ENCODE assay signal across 11 mouse cellular contexts in the genomic region with DNA sequence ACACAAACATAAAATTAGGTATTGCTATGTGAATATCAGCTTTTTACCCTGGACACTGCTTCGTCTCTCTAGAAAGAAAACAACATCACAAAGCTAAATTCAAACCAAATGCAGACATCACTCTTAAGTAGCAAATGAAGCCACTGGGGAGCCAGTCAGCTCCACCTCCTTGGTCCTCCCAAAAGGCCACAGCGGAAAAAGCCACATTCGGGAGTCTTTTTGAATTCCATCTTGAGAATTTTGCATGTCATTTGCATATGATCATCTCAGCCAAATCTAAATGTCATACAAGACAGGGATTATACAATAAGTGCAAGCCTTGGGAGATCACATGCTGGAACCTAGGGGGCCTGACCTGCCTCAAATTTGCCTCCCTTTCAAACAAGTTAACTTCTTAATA.
DNase-seq lines count a peak whose midpoint lies in the region; ATAC-seq lines count a peak whose summit lies in the region.
"Had no signal": no experiment of that assay in that cellular context is flagged by ENCODE, and none has a peak within 500 bp of the region (broad histone marks: within the 10 kb centered on the region; RNA-seq: fewer than 3 reads in every experiment).

No protein-coding gene starts in this region.

- no peaks in the 10 kb centered on the region for H3K4me1 ChIP-seq in hindbrain, embryonic 11.5 days (replicated peaks; ENCODE audit: control insufficient read depth, insufficient read depth, low read length)
- peaks cover 26% of the 10 kb centered on the region for H3K4me1 ChIP-seq in hindbrain, embryonic 10.5 days (replicated peaks)
- peaks cover 45% of the 10 kb centered on the region for H3K4me1 ChIP-seq in neural tube, embryonic 13.5 days (replicated peaks)

- H3K36me3 ChIP-seq in hindbrain, embryonic 11.5 days (ENCODE audit: control insufficient read depth, insufficient read depth, low read length) = no peaks in the 10 kb centered on the region
- H3K36me3 ChIP-seq in hindbrain, embryonic 10.5 days = no peaks in the 10 kb centered on the region
- no peaks in the 10 kb centered on the region for H3K36me3 ChIP-seq in neural tube, embryonic 13.5 days

- no peak overlapping the region for H3K27ac ChIP-seq in hindbrain, embryonic 11.5 days (ENCODE audit: low read depth, low read length)
- H3K27ac ChIP-seq in hindbrain, embryonic 10.5 days = no peak overlapping the region; the same call in 1 of the 2 replicates
- H3K27ac ChIP-seq in neural tube, embryonic 13.5 days (replicated peaks) = peak overlapping the region; percentile 50; the same call in 1 of the 2 replicates

- H3K9me3 ChIP-seq in hindbrain, embryonic 11.5 days (ENCODE audit: control insufficient read depth, low read length) = no peaks in the 10 kb centered on the region
- no peaks in the 10 kb centered on the region for H3K9me3 ChIP-seq in hindbrain, embryonic 10.5 days
- H3K9me3 ChIP-seq in neural tube, embryonic 13.5 days = no peaks in the 10 kb centered on the region

- no peak for ATAC-seq in hindbrain, embryonic 11.5 days (ENCODE audit: low FRiP score)
- no peak for ATAC-seq in neural tube, embryonic 13.5 days (ENCODE audit: low read depth)

- no peak overlapping the region for H3K4me2 ChIP-seq in hindbrain, embryonic 11.5 days (replicated peaks; ENCODE audit: low read depth, low read length)
- no peak overlapping the region for H3K4me2 ChIP-seq in neural tube, embryonic 13.5 days

- H3K27me3 ChIP-seq in hindbrain, embryonic 11.5 days (ENCODE audit: control insufficient read depth, insufficient read depth, low read length) = no peaks in the 10 kb centered on the region
- no peaks in the 10 kb centered on the region for H3K27me3 ChIP-seq in hindbrain, embryonic 10.5 days (ENCODE audit: insufficient read depth, poor library complexity, severe bottlenecking)
- H3K27me3 ChIP-seq in neural tube, embryonic 13.5 days = no peaks in the 10 kb centered on the region

- no peak overlapping the region for H3K4me3 ChIP-seq in hindbrain, embryonic 11.5 days (ENCODE audit: low read depth, low read length)
- H3K4me3 ChIP-seq in hindbrain, embryonic 10.5 days = no peak overlapping the region
- no peak overlapping the region for H3K4me3 ChIP-seq in neural tube, embryonic 13.5 days

- no peak overlapping the region for H3K9ac ChIP-seq in hindbrain, embryonic 11.5 days (ENCODE audit: low read depth, low read length)
- no peak overlapping the region for H3K9ac ChIP-seq in neural tube, embryonic 13.5 days

- DNase-seq in cerebellum, adult 9-10 months = peak; percentile 27
- no peak for DNase-seq in cerebellum, postnatal 36 days
- peak; percentile 16 for DNase-seq in hindbrain, embryonic 11.5 days (ENCODE audit: low spot score)
- no peak for DNase-seq in hindbrain, embryonic 10.5 days (ENCODE audit: low spot score)
- DNase-seq in neural tube, embryonic 10.5 days (ENCODE audit: extremely low spot score, low spot score) = no peak
- DNase-seq in telencephalon, adult 2 months (ENCODE audit: low read depth, low spot score) = peak; percentile 33
- DNase-seq in cerebellum, adult 18-20 months = no peak
- DNase-seq: adrenal gland, adult 8-10 months; cerebellum, adult 8-10 months; liver had no signal

- 46% methylated on average over 3 of the region's 3 CpGs for WGBS in hindbrain, embryonic 11.5 days
- WGBS in hindbrain, embryonic 10.5 days = 43% methylated on average over 3 of the region's 3 CpGs
- WGBS in neural tube, embryonic 13.5 days = 46% methylated on average over 3 of the region's 3 CpGs

Comparison
In these comparisons a context has a peak if more than half of its experiments do, and no peak if none do; other contexts are left out.
1. DNase-seq: peak in cerebellum, adult 9-10 months (single experiment), hindbrain, embryonic 11.5 days (single experiment) and telencephalon, adult 2 months (single experiment); none in cerebellum, postnatal 36 days (0 of 2), hindbrain, embryonic 10.5 days (single experiment), neural tube, embryonic 10.5 days (single experiment) and cerebellum, adult 18-20 months (0 of 2).